Mouse (Mus musculus) MEL (cell line): Measurements from ENCODE around the gene Foxb2.

ENCODE experiments used
- BHLHE40 ChIP-seq: IDR thresholded peaks from 2 replicates; pipeline ENCODE4 v1.6.1; 2012; ENCODE audit warnings: low read depth, mild to moderate bottlenecking, inconsistent platforms, low read length, improper control_type of control experiment, borderline replicate concordance
- CTCF ChIP-seq, 3 experiments: IDR thresholded peaks in 2 of 3; conservative IDR thresholded peaks in 1 of 3; 2 replicates each; pipeline ENCODE4 v1.5.1; 2011 to 2012; ENCODE audit warnings: low read length in 3 of 3, low read depth in 2 of 3, mild to moderate bottlenecking in 2 of 3, improper control_type of control experiment in 1 of 3, inconsistent platforms in 1 of 3, mixed read lengths in 1 of 3, moderate library complexity in 1 of 3; ENCODE audit not compliant: control insufficient read depth in 1 of 3, insufficient read depth in 1 of 3, poor library complexity in 1 of 3, severe bottlenecking in 1 of 3
- EP300 ChIP-seq, 2 experiments: IDR thresholded peaks; 2 replicates each; pipeline ENCODE4 v1.6.1; 2011; ENCODE audit warnings: improper control_type of control experiment in 2 of 2, low read length in 2 of 2, low read depth in 1 of 2, mild to moderate bottlenecking in 1 of 2
- JUND ChIP-seq: IDR thresholded peaks from 2 replicates; pipeline ENCODE4 v1.6.1; 2011; ENCODE audit warnings: low read depth, mild to moderate bottlenecking, improper control_type of control experiment, low read length
- NRF1 ChIP-seq: IDR thresholded peaks from 2 replicates; pipeline ENCODE4 v1.6.1; 2014; ENCODE audit warnings: low read depth, mild to moderate bottlenecking, inconsistent platforms, low read length, improper control_type of control experiment, moderate library complexity; ENCODE audit not compliant: poor library complexity, insufficient read depth, severe bottlenecking
- POLR2A ChIP-seq, 2 experiments: IDR thresholded peaks; 2 replicates each; pipeline ENCODE4 v1.6.1; 2011 to 2012; ENCODE audit warnings: low read length in 2 of 2, mild to moderate bottlenecking in 2 of 2, control low read depth in 1 of 2, improper control_type of control experiment in 1 of 2, low read depth in 1 of 2, moderate library complexity in 1 of 2; ENCODE audit not compliant: control insufficient read depth in 1 of 2, insufficient read depth in 1 of 2, poor library complexity in 1 of 2
- RCOR1 ChIP-seq: IDR thresholded peaks from 2 replicates; pipeline ENCODE4 v1.6.1; 2012; ENCODE audit warnings: low read depth, mild to moderate bottlenecking, inconsistent platforms, low read length, improper control_type of control experiment
- TAL1 ChIP-seq: IDR thresholded peaks from 2 replicates; pipeline ENCODE4 v1.6.1; 2012; ENCODE audit warnings: mild to moderate bottlenecking, inconsistent platforms, low read length, moderate library complexity, mixed read lengths
- TBP ChIP-seq: IDR thresholded peaks from 2 replicates; pipeline ENCODE4 v1.8.0; 2011; ENCODE audit warnings: low read depth, low read length, improper control_type of control experiment
- TCF12 ChIP-seq: IDR thresholded peaks from 2 replicates; pipeline ENCODE4 v1.6.1; 2014; ENCODE audit warnings: low read depth, mild to moderate bottlenecking, inconsistent platforms, low read length, improper control_type of control experiment, moderate library complexity
- ZC3H11A ChIP-seq: IDR thresholded peaks from 2 replicates; pipeline ENCODE4 v1.6.1; 2012; ENCODE audit warnings: low read depth, mild to moderate bottlenecking, inconsistent platforms, low read length, improper control_type of control experiment
- ZNF384 ChIP-seq: IDR thresholded peaks from 2 replicates; pipeline ENCODE4 v1.6.1; 2012; ENCODE audit warnings: low read depth, mild to moderate bottlenecking, inconsistent platforms, low read length, improper control_type of control experiment

- TF ChIP-seq POLR2A (IDR thresholded peaks at IDR 0.05; ENCODE audit: control insufficient read depth in 1 of 2, insufficient read depth in 1 of 2, low read depth in 1 of 2, low read length in 2 of 2, poor library complexity in 1 of 2), result no peak
- no peak for TF ChIP-seq TBP
- no peak for TF ChIP-seq EP300 (IDR thresholded peaks at IDR 0.05; ENCODE audit: low read depth in 1 of 2, low read length in 2 of 2)
- no peak for TF ChIP-seq ZC3H11A
- TF ChIP-seq JUND, result no peak
- TF ChIP-seq BHLHE40, result no peak
- TF ChIP-seq NRF1, result no peak
- TF ChIP-seq TAL1, result no peak
- no peak for TF ChIP-seq CTCF (IDR thresholded peaks at IDR 0.05 in 2 of 3, conservative IDR thresholded peaks at IDR 0.05 in 1 of 3; ENCODE audit: control insufficient read depth in 1 of 3, insufficient read depth in 1 of 3, low read depth in 2 of 3, low read length in 3 of 3, poor library complexity in 1 of 3, severe bottlenecking in 1 of 3)
- no peak for TF ChIP-seq ZNF384
- no peak for TF ChIP-seq TCF12
- TF ChIP-seq RCOR1, result no peak
These were observed at the start of gene Foxb2 for GRCm38 (mm10) chr19:16873221-16873861.
